Mouse (Mus musculus) kidney, embryonic 16.5 days (tissue): ENCODE results near the gene Apba1. TPM values are rescaled to one million over a fixed set of nuclear protein-coding genes. Genes with fewer than 3 reads are reported as not detected.

ENCODE experiments used
- ATAC-seq: fragments of 200-750 bp; cut with Nextera tagmentation; 2 replicates; pipeline ENCODE4 v1.8.0; 2017; ENCODE audit warnings: moderate TSS enrichment; ENCODE audit not compliant: low FRiP score, low TSS enrichment
- H3K27ac ChIP-seq: fragments of 300-500 bp; sonication (generic); 2 replicates; pipeline ENCODE4 v1.5.1; 2014; ENCODE audit warnings: low read length
- H3K27me3 ChIP-seq: fragments of 300-500 bp; sonication (generic); 2 replicates; pipeline ENCODE4 v1.6.1; 2014; ENCODE audit warnings: low read length, control low read depth, mixed read lengths; ENCODE audit not compliant: insufficient read depth
- H3K36me3 ChIP-seq: fragments of 300-500 bp; sonication (generic); 2 replicates; pipeline ENCODE4 v1.6.1; 2014; ENCODE audit warnings: low read length, control low read depth, mixed read lengths; ENCODE audit not compliant: insufficient read depth
- H3K4me1 ChIP-seq: fragments of 300-500 bp; sonication (generic); 2 replicates; pipeline ENCODE4 v1.6.1; 2014; ENCODE audit warnings: low read length, control low read depth, mixed read lengths; ENCODE audit not compliant: insufficient read depth
- H3K4me2 ChIP-seq: fragments of 300-500 bp; sonication (generic); replicated peaks from 2 replicates; pipeline ENCODE4 v1.6.1; 2014; ENCODE audit warnings: low read depth, low read length
- H3K4me3 ChIP-seq: fragments of 300-500 bp; sonication (generic); 2 replicates; pipeline ENCODE4 v1.5.1; 2014; ENCODE audit warnings: mild to moderate bottlenecking, low read length
- H3K9ac ChIP-seq: fragments of 300-500 bp; sonication (generic); replicated peaks from 2 replicates; pipeline ENCODE4 v1.6.1; 2014; ENCODE audit warnings: low read length
- H3K9me3 ChIP-seq: fragments of 300-500 bp; sonication (generic); 2 replicates; pipeline ENCODE4 v1.6.1; 2016; ENCODE audit warnings: low read length, control low read depth
- WGBS: fragments of 180-500 bp; shearing (Covaris S2); extraction: QIAGEN DNeasy Blood & Tissue Kit; methylation state at CpG from one replicate; pipeline ENCODE4 v1.1.7; 2014; 5-methylcytosine and 5-hydroxymethylcytosine counted together
- polyA plus RNA-seq: library from polyadenylated mRNA; unstranded; fragments of >200 nt; fragmentation: Nextera tagmentation; extraction: Ambion mirVana; gene quantifications from 2 replicates; pipeline ENCODE4 v1.2.1, GENCODE M21; 2015

Gene Apba1
- polyA plus RNA-seq, 1 experiment from 2014 or later, result 0.91 TPM

DNA sequence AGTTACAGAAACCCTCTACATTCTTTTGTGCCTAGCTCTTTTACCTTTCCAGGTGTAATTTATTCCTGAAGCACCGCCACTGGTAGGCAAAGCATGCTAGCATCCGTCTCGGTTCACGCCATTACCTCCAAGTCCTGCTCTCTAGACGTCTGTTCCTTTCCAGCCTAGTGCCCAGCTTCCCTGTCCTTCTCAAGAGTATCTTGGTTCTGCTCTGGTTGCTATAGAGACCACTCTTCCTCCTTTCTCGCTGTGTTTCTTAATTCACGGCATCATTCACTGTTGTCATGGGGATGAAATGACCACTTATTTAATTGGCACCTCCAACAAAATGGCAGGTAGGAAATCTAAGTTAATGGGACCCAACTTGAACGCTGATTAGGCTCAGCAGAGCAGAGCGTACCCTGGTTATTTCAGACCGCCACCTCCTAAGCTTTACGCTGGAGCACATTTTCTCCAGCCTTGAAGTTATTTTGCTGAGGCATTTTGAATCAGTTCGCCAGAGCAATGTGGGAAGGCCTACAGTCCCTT lies 182.8 kb downstream of the Apba1 start:
- no peak overlapping the region for H3K9ac ChIP-seq
- no peak overlapping the region for H3K4me3 ChIP-seq
- H3K36me3 ChIP-seq, result no peaks in the 10 kb centered on the region
- no peaks in the 10 kb centered on the region for H3K27me3 ChIP-seq
- no peak overlapping the region for H3K4me2 ChIP-seq
- WGBS, result 78% methylated on average over 12 of the region's 12 CpGs
- no peaks in the 10 kb centered on the region for H3K4me1 ChIP-seq
- H3K27ac ChIP-seq, result no peak overlapping the region
- ATAC-seq, result no peak
- H3K9me3 ChIP-seq, result no peaks in the 10 kb centered on the region

- no peak for ATAC-seq
- Histone ChIP-seq H3K4me1 (no peaks in the 10 kb centered on the region), H3K36me3 (no peaks in the 10 kb centered on the region), H3K27ac (no peak overlapping the region), H3K9ac (no peak overlapping the region), H3K4me3 (no peak overlapping the region), H3K27me3 (no peaks in the 10 kb centered on the region), H3K4me2 (no peak overlapping the region), H3K9me3 (no peaks in the 10 kb centered on the region)
- WGBS, result 87% methylated on average over 7 of the region's 7 CpGs
Observed at GRCm38 (mm10) chr19:23942886-23943285, 184.2 kb downstream of the Apba1 start.

GRCm38 (mm10) chr19:23946026-23946685 lies 187.5 kb downstream of the Apba1 start:
- Histone ChIP-seq H3K4me3 (no peak overlapping the region), H3K4me1 (0 out of 2 replicates have a peak, but pooled peaks cover 4% of the 10 kb centered on the region), H3K27me3 (no peaks in the 10 kb centered on the region), H3K9ac (no peak overlapping the region), H3K9me3 (no peaks in the 10 kb centered on the region), H3K27ac (no peak overlapping the region), H3K36me3 (no peaks in the 10 kb centered on the region), H3K4me2 (no peak overlapping the region)
- 87% methylated on average over 6 of the region's 6 CpGs for WGBS
- no peak for ATAC-seq

- H3K4me2 ChIP-seq, result no peak overlapping the region
- no peaks in the 10 kb centered on the region for H3K27me3 ChIP-seq
- no peak overlapping the region for H3K27ac ChIP-seq
- no peaks in the 10 kb centered on the region for H3K9me3 ChIP-seq
- H3K4me1 ChIP-seq, result 0 out of 2 replicates have a peak, but pooled peaks cover 4% of the 10 kb centered on the region
- ATAC-seq, result no peak
- 85% methylated on average over 4 of the region's 4 CpGs for WGBS
- no peak overlapping the region for H3K4me3 ChIP-seq
- no peaks in the 10 kb centered on the region for H3K36me3 ChIP-seq
- no peak overlapping the region for H3K9ac ChIP-seq
Observed at GRCm38 (mm10) chr19:23946751-23947150, 188.1 kb downstream of the Apba1 start.

- WGBS, result 59% methylated on average over 4 of the region's 4 CpGs
- 0 out of 2 replicates have a peak, but pooled peaks cover 4% of the 10 kb centered on the region for H3K4me1 ChIP-seq
- no peaks in the 10 kb centered on the region for H3K27me3 ChIP-seq
- H3K27ac ChIP-seq, result no peak overlapping the region
- no peaks in the 10 kb centered on the region for H3K9me3 ChIP-seq
- H3K9ac ChIP-seq, result no peak overlapping the region
- no peak for ATAC-seq
- H3K36me3 ChIP-seq, result no peaks in the 10 kb centered on the region
- H3K4me3 ChIP-seq, result no peak overlapping the region
- H3K4me2 ChIP-seq, result no peak overlapping the region
Observed at GRCm38 (mm10) chr19:23947871-23948270, 189.2 kb downstream of the Apba1 start.

DNA sequence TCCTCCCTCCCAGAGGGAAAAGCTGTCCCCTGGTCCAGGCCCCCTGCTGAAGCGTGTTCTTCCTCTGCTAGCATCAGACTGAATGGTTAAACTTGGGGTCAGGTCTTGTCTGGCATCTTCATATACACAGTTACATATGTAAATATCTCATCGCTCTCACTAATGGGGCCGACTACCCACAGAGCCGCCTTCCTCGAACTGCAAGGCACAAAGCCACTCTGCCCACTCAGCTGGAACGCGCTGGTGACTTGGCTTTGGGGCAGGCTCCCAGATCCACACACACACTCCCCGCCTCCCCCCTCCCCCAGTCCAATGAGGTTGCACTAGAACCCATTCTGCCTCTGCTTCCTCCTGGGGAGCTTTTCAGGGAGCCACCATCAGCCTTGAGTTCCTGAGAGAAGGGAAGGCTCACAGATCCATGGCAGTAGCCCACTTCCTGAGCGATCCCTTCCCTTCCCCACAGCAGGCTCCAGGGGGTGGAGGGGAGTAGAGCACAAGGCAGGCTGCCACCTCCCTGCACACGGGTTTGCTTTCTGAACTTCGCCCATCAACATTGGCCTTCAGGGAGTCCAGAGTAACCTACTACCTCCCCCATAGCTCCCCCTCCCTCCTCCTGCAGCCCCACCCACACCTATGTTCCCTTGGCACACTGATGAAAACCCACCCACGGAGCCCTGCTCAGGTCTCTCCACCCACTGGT lies 189.8 kb downstream of the Apba1 start:
- Histone ChIP-seq H3K27ac (no peak overlapping the region), H3K4me3 (no peak overlapping the region), H3K4me1 (0 out of 2 replicates have a peak, but pooled peaks cover 4% of the 10 kb centered on the region), H3K36me3 (no peaks in the 10 kb centered on the region), H3K9me3 (no peaks in the 10 kb centered on the region), H3K27me3 (no peaks in the 10 kb centered on the region), H3K9ac (no peak overlapping the region), H3K4me2 (no peak overlapping the region)
- 0 out of 2 replicates have a peak, but pooled peaks have one; percentile 57 for ATAC-seq
- WGBS, result 37% methylated on average over 12 of the region's 12 CpGs

GRCm38 (mm10) chr19:23955461-23955860 lies 196.8 kb downstream of the Apba1 start:
- H3K27ac ChIP-seq, result no peak overlapping the region
- WGBS, result 94% methylated on average over 8 of the region's 8 CpGs
- no peaks in the 10 kb centered on the region for H3K9me3 ChIP-seq
- H3K36me3 ChIP-seq, result no peaks in the 10 kb centered on the region
- H3K4me2 ChIP-seq, result no peak overlapping the region
- H3K4me3 ChIP-seq, result no peak overlapping the region
- no peak overlapping the region for H3K9ac ChIP-seq
- no peak for ATAC-seq
- peaks cover 9% of the 10 kb centered on the region for H3K4me1 ChIP-seq
- H3K27me3 ChIP-seq, result no peaks in the 10 kb centered on the region

GRCm38 (mm10) chr19:23956299-23956975 lies 197.8 kb downstream of the Apba1 start:
- H3K4me1 ChIP-seq, result peaks cover 17% of the 10 kb centered on the region
- no peaks in the 10 kb centered on the region for H3K9me3 ChIP-seq
- H3K4me2 ChIP-seq, result no peak overlapping the region
- no peak overlapping the region for H3K27ac ChIP-seq
- no peak overlapping the region for H3K4me3 ChIP-seq
- 79% methylated on average over 17 of the region's 17 CpGs for WGBS
- no peaks in the 10 kb centered on the region for H3K36me3 ChIP-seq
- H3K27me3 ChIP-seq, result no peaks in the 10 kb centered on the region
- no peak overlapping the region for H3K9ac ChIP-seq
- no peak for ATAC-seq

GRCm38 (mm10) chr19:23957563-23957962 lies 198.9 kb downstream of the Apba1 start:
- Histone ChIP-seq H3K4me1 (peaks cover 17% of the 10 kb centered on the region), H3K27me3 (no peaks in the 10 kb centered on the region; the same call in 1 of the 2 replicates), H3K4me3 (no peak overlapping the region), H3K9me3 (no peaks in the 10 kb centered on the region), H3K4me2 (no peak overlapping the region), H3K36me3 (no peaks in the 10 kb centered on the region), H3K9ac (no peak overlapping the region), H3K27ac (no peak overlapping the region)
- 74% methylated on average over 7 of the region's 7 CpGs for WGBS
- no peak for ATAC-seq
